Mouse (Mus musculus) megakaryocyte, embryonic 14.5 days (primary cell): ENCODE measurements around the gene Dcakd.

Experiments
- FLI1 ChIP-seq: IDR thresholded peaks from 2 replicates; pipeline ENCODE4 v1.6.1; 2012; ENCODE audit warnings: low read length, inconsistent platforms, mixed read lengths
- GATA1 ChIP-seq: IDR thresholded peaks from 3 replicates; pipeline ENCODE4 v1.6.1; 2012; ENCODE audit warnings: mixed read lengths, low read length, inconsistent platforms, borderline replicate concordance

GRCm38 (mm10) chr11:102961082-102961481 is 67.1 kb downstream of the Dcakd start:
- TF ChIP-seq GATA1, result no peak
- no peak for TF ChIP-seq FLI1
